ENCODE assay signal across 20 mouse cellular contexts in the genomic region with DNA sequence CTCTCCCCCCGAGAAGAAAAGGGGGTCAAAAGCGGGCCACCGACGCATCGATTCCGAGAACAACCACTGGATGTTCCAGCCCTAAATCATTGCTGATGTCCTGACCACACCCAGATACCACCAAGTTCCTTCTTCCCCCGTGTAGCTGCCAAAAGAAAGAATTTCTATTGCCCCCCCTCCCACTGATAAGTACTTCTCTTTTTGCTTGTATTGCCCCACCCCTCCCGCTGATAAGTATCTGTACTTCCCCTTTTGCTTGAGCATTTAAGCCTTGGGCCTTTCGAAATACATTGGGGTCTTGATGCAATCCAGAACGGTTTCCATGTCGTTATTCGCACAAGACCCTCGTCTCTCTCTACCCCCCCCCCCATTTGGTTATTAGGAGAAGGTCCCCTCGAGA. TPM values are rescaled to one million over a fixed set of nuclear protein-coding genes. Genes with fewer than 3 reads are reported as not detected.
DNase-seq lines count a peak whose midpoint lies in the region; TF ChIP-seq lines count a peak whose summit lies in the region.
"Not testable (repeated sequence)": the region's sequence is repeated elsewhere in the genome, so short reads cannot be mapped to it uniquely, and the experiment has no call there.
"Had no signal": no experiment of that assay in that cellular context is flagged by ENCODE, and none has a peak within 500 bp of the region (broad histone marks: within the 10 kb centered on the region; RNA-seq: fewer than 3 reads in every experiment).

No protein-coding gene starts in this region.

- H3K27ac ChIP-seq in MEL (ENCODE audit: control insufficient read depth, low read depth, low read length); heart, embryonic 10.5 days: not testable (repeated sequence)

- H3K9ac ChIP-seq in MEL (ENCODE audit: control insufficient read depth, low read depth, low read length, poor library complexity, severe bottlenecking), result not testable (repeated sequence)

- 78% methylated on average over 14 of the region's 14 CpGs for WGBS in heart, embryonic 10.5 days

- 0 out of 4 replicates have a peak, but pooled peaks have one; percentile 26 to 31 for TF ChIP-seq EP300 in MEL (IDR thresholded peaks at IDR 0.05; ENCODE audit: low read depth in 1 of 2, low read length in 2 of 2)

- H3K9me3 ChIP-seq in MEL (replicated peaks; ENCODE audit: insufficient read depth, low read length); heart, embryonic 10.5 days: not testable (repeated sequence)

- not testable (repeated sequence) for TF ChIP-seq CTCF in MEL (IDR thresholded peaks at IDR 0.05 in 2 of 3, conservative IDR thresholded peaks at IDR 0.05 in 1 of 3; ENCODE audit: control insufficient read depth in 1 of 3, insufficient read depth in 1 of 3, low read depth in 2 of 3, low read length in 3 of 3, poor library complexity in 1 of 3, severe bottlenecking in 1 of 3)

- not testable (repeated sequence) for H3K36me3 ChIP-seq in MEL (ENCODE audit: control insufficient read depth in 1 of 2, insufficient read depth in 2 of 2, low read length in 2 of 2); heart, embryonic 10.5 days

- TF ChIP-seq RAD21 in MEL (IDR thresholded peaks at IDR 0.05; ENCODE audit: low read depth, low read length), result not testable (repeated sequence)

- peak; percentile 57 for DNase-seq in 416B (ENCODE audit: low read depth)
- DNase-seq in MEL (ENCODE audit: low read depth, low spot score), result peak; percentile 67
- peak; percentile 28 for DNase-seq in MEL-GATA-1-ER (ENCODE audit: extremely low read depth, low read depth)
- peak; percentile 53 for DNase-seq in heart, adult 11 months
- peak; percentile 36 for DNase-seq in heart, embryonic 10.5 days (ENCODE audit: low spot score)

- H3K4me1 ChIP-seq in MEL (ENCODE audit: control insufficient read depth in 1 of 2, insufficient read depth in 2 of 2, low read length in 2 of 2); heart, embryonic 10.5 days: not testable (repeated sequence)

- H3K27me3 ChIP-seq in MEL (ENCODE audit: control insufficient read depth in 1 of 2, insufficient read depth in 2 of 2, low read length in 2 of 2); heart, embryonic 10.5 days (ENCODE audit: insufficient read depth, poor library complexity, severe bottlenecking): not testable (repeated sequence)

- H3K79me2 ChIP-seq in MEL (ENCODE audit: control insufficient read depth, insufficient read depth, low read length, poor library complexity), result not testable (repeated sequence)

- TF ChIP-seq POLR2A in MEL (IDR thresholded peaks at IDR 0.05; ENCODE audit: control insufficient read depth in 1 of 2, insufficient read depth in 1 of 2, low read depth in 1 of 2, low read length in 2 of 2, poor library complexity in 1 of 2), result not testable (repeated sequence)

- not testable (repeated sequence) for H3K4me3 ChIP-seq in MEL (ENCODE audit: control insufficient read depth in 1 of 2, insufficient read depth in 1 of 2, low read depth in 2 of 2, low read length in 2 of 2); heart, embryonic 10.5 days

TF ChIP-seq in MEL, 35 proteins besides CTCF, POLR2A, EP300 and RAD21:
- TF ChIP-seq GATA1 (IDR thresholded peaks at IDR 0.05; ENCODE audit: low read depth, low read length), result peak; percentile 48; the same call in 1 of the 2 replicates

RNA-seq across cellular contexts. Expression of a gene that starts 15.5 kb away (rescaled TPM):
- total RNA-seq in MEL (2012; rRNA removed), result not detected in 2 replicates
- polyA plus RNA-seq in MEL (2012; ENCODE audit: insufficient read depth in 1 of 2, insufficient read length in 2 of 2, low read depth in 1 of 2, low replicate concordance in 2 of 2, missing spikeins in 1 of 2), result not detected
- 0.07 and 0.50 TPM in 2 replicates for polyA plus RNA-seq in heart, embryonic 10.5 days (2016; fragmentation: Nextera tagmentation; extraction: Ambion mirVana)
- polyA plus RNA-seq: activated CD4-positive, CD25-positive, alpha-beta regulatory T cell, adult 4 months; brain, embryonic 14.5 days; C2C12; CD4-positive, CD25-positive, alpha-beta regulatory T cell, adult 4 months; G1E; Patski had no signal

RNA-seq across cellular contexts. Expression of a gene that starts 32.4 kb away (rescaled TPM):
- 0.12 and 0.20 TPM in 2 replicates for total RNA-seq in MEL (2012; rRNA removed)
- under 1 TPM in 1 of 2 experiments, not detected in 1; 0.07 TPM for polyA plus RNA-seq in MEL (2012; ENCODE audit: insufficient read depth in 1 of 2, insufficient read length in 2 of 2, low read depth in 1 of 2, low replicate concordance in 2 of 2, missing spikeins in 1 of 2)
- 0.32 and 0.73 TPM in 2 replicates for polyA plus RNA-seq in heart, embryonic 10.5 days (2016; fragmentation: Nextera tagmentation; extraction: Ambion mirVana)
- total RNA-seq: adrenal gland, adult 18-20 months; G1E had no signal
- polyA plus RNA-seq: activated CD4-positive, CD25-positive, alpha-beta regulatory T cell, adult 4 months; CD4-positive, CD25-positive, alpha-beta regulatory T cell, adult 4 months; G1E had no signal

RNA-seq across cellular contexts. Expression of a gene that starts 39.2 kb away (rescaled TPM):
- 0.31 and 0.39 TPM in 2 replicates for total RNA-seq in MEL (2012; rRNA removed)
- polyA plus RNA-seq in MEL (2012; ENCODE audit: insufficient read depth in 1 of 2, insufficient read length in 2 of 2, low read depth in 1 of 2, low replicate concordance in 2 of 2, missing spikeins in 1 of 2), result under 1 TPM in 1 of 2 experiments, not detected in 1; 0.47 TPM
- polyA plus RNA-seq in heart, embryonic 10.5 days (2016; fragmentation: Nextera tagmentation; extraction: Ambion mirVana), result 0.15 TPM in 1 of 2 replicates, not detected in the other
- total RNA-seq: adrenal gland, adult 18-20 months; adrenal gland, adult 2 months; adrenal gland, adult 8-10 months; adrenal gland, postnatal 10 days; adrenal gland, postnatal 14 days; adrenal gland, postnatal 25 days; adrenal gland, postnatal 36 days had no signal
- polyA plus RNA-seq: activated CD4-positive, CD25-positive, alpha-beta regulatory T cell, adult 4 months; adrenal gland, adult 2 months; brain, embryonic 14.5 days; CD4-positive, CD25-positive, alpha-beta regulatory T cell, adult 4 months; G1E had no signal

RNA-seq across cellular contexts. Expression of a gene that starts 48.8 kb away (rescaled TPM):
- not detected in 2 replicates for total RNA-seq in MEL (2012; rRNA removed)
- not detected for polyA plus RNA-seq in MEL (2012; ENCODE audit: insufficient read depth in 1 of 2, insufficient read length in 2 of 2, low read depth in 1 of 2, low replicate concordance in 2 of 2, missing spikeins in 1 of 2)
- polyA plus RNA-seq in heart, embryonic 10.5 days (2016; fragmentation: Nextera tagmentation; extraction: Ambion mirVana), result not detected in 2 replicates
- total RNA-seq: adrenal gland, adult 18-20 months; adrenal gland, adult 2 months; adrenal gland, postnatal 25 days; adrenal gland, postnatal 36 days; CH12.LX had no signal
- polyA plus RNA-seq: activated CD4-positive, CD25-positive, alpha-beta regulatory T cell, adult 4 months; adrenal gland, adult 2 months; C2C12; CD4-positive, CD25-positive, alpha-beta regulatory T cell, adult 4 months; cerebellum, adult 2 months; G1E; Patski had no signal

RNA-seq across cellular contexts. Expression of a gene that starts 52.0 kb away (rescaled TPM):
- 224 and 240 TPM in 2 replicates for total RNA-seq in MEL (2012; rRNA removed)
- polyA plus RNA-seq in MEL (2012; ENCODE audit: insufficient read depth in 1 of 2, insufficient read length in 2 of 2, low read depth in 1 of 2, low replicate concordance in 2 of 2, missing spikeins in 1 of 2), result 100 to 1,000 TPM; 301 to 498 TPM
- polyA plus RNA-seq in heart, embryonic 10.5 days (2016; fragmentation: Nextera tagmentation; extraction: Ambion mirVana), result 65.9 and 80.1 TPM in 2 replicates
